ENCODE assay signal across 8 mouse cellular contexts in genomic region chr4:40969781-40970591, GRCm38 (mm10). TPM values are rescaled to one million over a fixed set of nuclear protein-coding genes. Genes with fewer than 3 reads are reported as not detected.
DNase-seq lines count a peak whose midpoint lies in the region; ATAC-seq and TF ChIP-seq lines count a peak whose summit lies in the region.

No protein-coding gene starts in this region.

- TF ChIP-seq POLR2A in spleen, adult 2 months (IDR thresholded peaks at IDR 0.05; ENCODE audit: low read depth, low read length) = no peak

- 13% methylated on average over 13 of the region's 13 CpGs for WGBS in spleen, adult 2 months
- WGBS in embryonic facial prominence, embryonic 13.5 days = 19% methylated on average over 9 of the region's 13 CpGs
- 10% methylated on average over 9 of the region's 13 CpGs for WGBS in intestine, postnatal 0 days

- H3K9me3 ChIP-seq in embryonic facial prominence, embryonic 13.5 days = no peaks in the 10 kb centered on the region
- no peaks in the 10 kb centered on the region for H3K9me3 ChIP-seq in intestine, postnatal 0 days (ENCODE audit: control insufficient read depth)

- TF ChIP-seq CTCF in spleen, adult 2 months (IDR thresholded peaks at IDR 0.05; ENCODE audit: extremely low read depth, insufficient read depth, insufficient read length, insufficient replicate concordance) = no peak
- TF ChIP-seq CTCF in intestine, postnatal 0 days (IDR thresholded peaks at IDR 0.05; ENCODE audit: low read depth) = no peak

- peak overlapping the region; percentile 99 for H3K4me3 ChIP-seq in spleen, adult 2 months (ENCODE audit: extremely low read depth, insufficient read depth, insufficient read length)
- H3K4me3 ChIP-seq in embryonic facial prominence, embryonic 13.5 days = peak overlapping the region; percentile 98
- H3K4me3 ChIP-seq in intestine, postnatal 0 days (ENCODE audit: low read depth, low read length) = peak overlapping the region; percentile 98

- H3K9ac ChIP-seq in embryonic facial prominence, embryonic 13.5 days = peak overlapping the region; percentile 90
- peak overlapping the region; percentile 85 for H3K9ac ChIP-seq in intestine, postnatal 0 days (ENCODE audit: low read depth, low read length)

- H3K4me1 ChIP-seq in spleen, adult 2 months (ENCODE audit: control insufficient read depth, insufficient read depth, insufficient read length) = peaks cover 4% of the 10 kb centered on the region; the same call in 1 of the 2 replicates
- H3K4me1 ChIP-seq in embryonic facial prominence, embryonic 13.5 days = peaks cover 21% of the 10 kb centered on the region
- H3K4me1 ChIP-seq in intestine, postnatal 0 days (replicated peaks; ENCODE audit: control insufficient read depth, insufficient read depth, low read length) = 0 out of 2 replicates have a peak, but pooled peaks cover 6% of the 10 kb centered on the region

- ATAC-seq in embryonic facial prominence, embryonic 13.5 days (ENCODE audit: insufficient number of reproducible peaks, insufficient read depth, low FRiP score, low TSS enrichment, low read depth) = peak; percentile 22; the same call in 1 of the 2 replicates
- peak; percentile 21; the same call in 1 of the 2 replicates for ATAC-seq in intestine, postnatal 0 days
- ATAC-seq in megakaryocyte-erythroid progenitor cell, adult 5-6 weeks (replicated peaks; ENCODE audit: low FRiP score, low TSS enrichment, poor library complexity, severe bottlenecking) = 0 out of 2 replicates have a peak, but pooled peaks have one; percentile 1

- peak overlapping the region; percentile 77; the same call in 1 of the 2 replicates for H3K27ac ChIP-seq in spleen, adult 2 months (ENCODE audit: insufficient read depth, low read length)
- peak overlapping the region; percentile 92 for H3K27ac ChIP-seq in embryonic facial prominence, embryonic 13.5 days
- peak overlapping the region; percentile 98 for H3K27ac ChIP-seq in intestine, postnatal 0 days (ENCODE audit: low read depth, low read length)

- no peaks in the 10 kb centered on the region for H3K27me3 ChIP-seq in spleen, adult 2 months (ENCODE audit: control insufficient read depth, insufficient read depth, low read length)
- H3K27me3 ChIP-seq in embryonic facial prominence, embryonic 13.5 days = no peaks in the 10 kb centered on the region
- no peaks in the 10 kb centered on the region for H3K27me3 ChIP-seq in intestine, postnatal 0 days (replicated peaks; ENCODE audit: control insufficient read depth, insufficient read depth, low read length)

- H3K36me3 ChIP-seq in spleen, adult 2 months (ENCODE audit: control insufficient read depth, insufficient read depth, low read length) = peaks cover 8% of the 10 kb centered on the region
- peaks cover 26% of the 10 kb centered on the region for H3K36me3 ChIP-seq in embryonic facial prominence, embryonic 13.5 days
- peaks cover 14% of the 10 kb centered on the region for H3K36me3 ChIP-seq in intestine, postnatal 0 days (ENCODE audit: control insufficient read depth, insufficient read depth)

- DNase-seq in spleen, adult 2 months (ENCODE audit: low read depth in 1 of 2, low spot score in 2 of 2) = no peak
- no peak for DNase-seq in spleen, postnatal 14 days (ENCODE audit: low spot score in 2 of 2)
- DNase-seq in left cerebral cortex, adult 8-10 months (ENCODE audit: low spot score in 2 of 2) = no peak
- no peak for DNase-seq in layer of hippocampus, adult 9-10 months (ENCODE audit: low spot score)
- no peak for DNase-seq in frontal cortex, postnatal 14 days (ENCODE audit: low spot score in 2 of 2)

- peak overlapping the region; percentile 71 for H3K4me2 ChIP-seq in embryonic facial prominence, embryonic 13.5 days
- H3K4me2 ChIP-seq in intestine, postnatal 0 days (replicated peaks; ENCODE audit: low read depth) = peak overlapping the region; percentile 79

RNA-seq across cellular contexts. Expression of gene Nfx1, which starts 0.7 kb away (rescaled TPM):
- polyA plus RNA-seq in spleen, adult 2 months (2012; rRNA removed) = 23.4 and 27.5 TPM in 2 replicates
- 101 and 107 TPM in 2 replicates for polyA plus RNA-seq in embryonic facial prominence, embryonic 13.5 days (2015; fragmentation: Nextera tagmentation; extraction: Ambion mirVana)
- 25.9 and 27.9 TPM in 2 replicates for polyA plus RNA-seq in intestine, postnatal 0 days (2015; fragmentation: Nextera tagmentation; extraction: Ambion mirVana)
- 75.8 and 103 TPM in 2 replicates for total RNA-seq in megakaryocyte-erythroid progenitor cell, adult 5-6 weeks (2014; fragmentation: Nextera tagmentation)
- 74.3 and 77.6 TPM in 2 replicates for total RNA-seq in megakaryocyte-erythroid progenitor cell, adult 5-6 weeks (2017)
- total RNA-seq in left cerebral cortex, adult 8-10 months (2022) = 10 to 100 TPM; 77.9 to 83.4 (median 80.2) TPM

RNA-seq across cellular contexts. Expression of gene Chmp5, which starts 21.8 kb away (rescaled TPM):
- polyA plus RNA-seq in spleen, adult 2 months (2012; rRNA removed) = 5.8 and 6.2 TPM in 2 replicates
- 114 and 129 TPM in 2 replicates for polyA plus RNA-seq in embryonic facial prominence, embryonic 13.5 days (2015; fragmentation: Nextera tagmentation; extraction: Ambion mirVana)
- polyA plus RNA-seq in intestine, postnatal 0 days (2015; fragmentation: Nextera tagmentation; extraction: Ambion mirVana) = 133 and 136 TPM in 2 replicates
- 24.2 and 31.7 TPM in 2 replicates for total RNA-seq in megakaryocyte-erythroid progenitor cell, adult 5-6 weeks (2014; fragmentation: Nextera tagmentation)
- total RNA-seq in megakaryocyte-erythroid progenitor cell, adult 5-6 weeks (2017) = 74.8 and 110 TPM in 2 replicates
- 10 to 100 TPM; 73.9 to 90.3 (median 79.7) TPM for total RNA-seq in left cerebral cortex, adult 8-10 months (2022)

RNA-seq across cellular contexts. Expression of gene Bag1, which starts 21.9 kb away (rescaled TPM):
- 43.8 and 76.3 TPM in 2 replicates for polyA plus RNA-seq in spleen, adult 2 months (2012; rRNA removed)
- 233 and 253 TPM in 2 replicates for polyA plus RNA-seq in embryonic facial prominence, embryonic 13.5 days (2015; fragmentation: Nextera tagmentation; extraction: Ambion mirVana)
- 120 and 138 TPM in 2 replicates for polyA plus RNA-seq in intestine, postnatal 0 days (2015; fragmentation: Nextera tagmentation; extraction: Ambion mirVana)
- total RNA-seq in megakaryocyte-erythroid progenitor cell, adult 5-6 weeks (2014; fragmentation: Nextera tagmentation) = 224 and 246 TPM in 2 replicates
- 650 and 683 TPM in 2 replicates for total RNA-seq in megakaryocyte-erythroid progenitor cell, adult 5-6 weeks (2017)
- total RNA-seq in left cerebral cortex, adult 8-10 months (2022) = 100 to 1,000 TPM; 176 to 192 (median 181) TPM

RNA-seq across cellular contexts. Expression of gene Spink4, which starts 50.1 kb away (rescaled TPM):
- polyA plus RNA-seq in spleen, adult 2 months (2012; rRNA removed) = not detected in 2 replicates
- polyA plus RNA-seq in embryonic facial prominence, embryonic 13.5 days (2015; fragmentation: Nextera tagmentation; extraction: Ambion mirVana) = not detected in 2 replicates
- polyA plus RNA-seq in intestine, postnatal 0 days (2015; fragmentation: Nextera tagmentation; extraction: Ambion mirVana) = 419 and 610 TPM in 2 replicates
- total RNA-seq in megakaryocyte-erythroid progenitor cell, adult 5-6 weeks (2014; fragmentation: Nextera tagmentation) = not detected in 2 replicates
- total RNA-seq in megakaryocyte-erythroid progenitor cell, adult 5-6 weeks (2017) = not detected in 2 replicates
- not detected for total RNA-seq in left cerebral cortex, adult 8-10 months (2022)

Comparison
In these comparisons a context has a peak if more than half of its experiments do, and no peak if none do; other contexts are left out.
1. RNA of gene Chmp5, which starts 21.8 kb away (polyA plus RNA-seq): 133 to 136 TPM in intestine, postnatal 0 days and 114 to 129 TPM in embryonic facial prominence, embryonic 13.5 days; 5.8 to 6.2 TPM in spleen, adult 2 months; every median in the first group is over 10 times any median in the second.
2. Peak in every context shown above with its lines, with median percentiles within 50 percentile points of each other: H3K27ac ChIP-seq, H3K4me3 ChIP-seq and ATAC-seq.